Mouse (Mus musculus) bone marrow, adult 2 months (tissue): ENCODE results near the gene Slc27a2.

ENCODE experiments used
- CTCF ChIP-seq: fragments of 200-500 bp; IDR thresholded peaks from 2 replicates; pipeline ENCODE4 v1.5.1; 2011; ENCODE audit warnings: low read length, control low read depth; ENCODE audit not compliant: control insufficient read depth, insufficient read depth
- POLR2A ChIP-seq: fragments of 200-500 bp; IDR thresholded peaks from 2 replicates; pipeline ENCODE4 v1.6.1; 2011; ENCODE audit warnings: low read depth, mild to moderate bottlenecking, control low read depth, low read length, borderline replicate concordance; ENCODE audit not compliant: control insufficient read depth

- TF ChIP-seq CTCF, result no peak
- TF ChIP-seq POLR2A, result no peak
These were observed 27.1 kb downstream of the Slc27a2 start for GRCm38 (mm10) chr2:126579282-126579681.
